Mouse (Mus musculus): Measurements from ENCODE around the gene Ap2a1. TPM values are rescaled to one million over a fixed set of nuclear protein-coding genes. Genes with fewer than 3 reads are reported as not detected.

The Ap2a1 gene
- total RNA-seq, 2 experiments from 2014 or later: 288 to 294 TPM

DNA sequence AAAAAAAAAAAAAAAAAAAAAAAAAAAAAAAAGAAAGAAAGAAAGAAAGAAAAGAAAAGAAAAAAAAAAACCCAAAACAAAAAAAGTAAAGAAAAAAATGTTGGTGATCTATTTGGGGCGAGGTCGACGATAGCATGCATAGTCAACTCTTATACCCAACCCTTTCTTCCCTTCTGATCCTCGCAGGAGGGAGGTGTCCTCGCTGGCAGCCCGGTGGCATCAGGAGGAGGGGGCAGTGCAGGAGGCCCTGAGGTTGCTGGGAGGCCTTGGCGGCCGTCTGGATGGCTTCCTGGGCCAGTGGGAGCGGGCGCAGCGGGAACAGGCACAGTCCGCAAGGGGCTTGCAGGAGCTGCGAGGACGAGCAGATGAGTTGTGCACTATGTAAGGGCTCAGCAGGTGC lies 24.3 kb upstream of the Ap2a1 start:
- no peak for DNase-seq (ENCODE audit: low spot score in 2 of 2)

DNA sequence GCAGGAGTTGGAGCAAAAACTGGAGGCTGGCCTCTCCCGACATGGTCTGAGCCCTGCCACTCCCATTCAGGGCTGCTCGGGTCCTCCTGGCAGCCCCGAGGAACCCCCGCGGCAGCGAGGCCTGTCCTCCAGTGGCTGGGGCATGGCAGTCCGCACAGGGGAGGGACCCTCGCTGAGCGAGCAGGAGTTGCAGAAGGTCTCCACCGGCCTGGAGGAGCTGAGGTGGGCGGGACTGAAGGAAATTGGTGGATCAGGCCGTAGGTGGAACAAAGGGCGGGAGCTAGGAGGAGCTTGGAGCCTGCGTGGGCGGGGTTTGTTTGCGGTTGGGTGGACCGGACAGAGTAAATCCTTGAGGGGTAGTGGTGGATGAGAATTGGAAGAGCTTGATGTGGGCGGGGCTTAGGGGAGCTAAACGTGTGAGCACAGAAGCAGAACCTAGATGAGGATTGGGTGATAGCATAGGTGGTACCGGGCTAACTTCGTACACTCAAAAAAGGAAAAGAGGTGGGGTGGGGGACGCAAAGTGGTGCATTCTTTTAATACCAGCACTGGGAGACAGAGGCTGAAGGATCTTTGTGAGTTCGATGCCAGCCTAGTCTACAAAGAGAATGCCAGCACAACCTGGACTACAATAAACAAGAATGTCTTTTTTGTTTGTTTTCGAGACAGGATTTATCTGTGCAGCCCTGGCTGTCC lies 23.5 kb upstream of the Ap2a1 start:
- DNase-seq (ENCODE audit: low spot score in 2 of 2): peak; percentile 66 to 83

DNA sequence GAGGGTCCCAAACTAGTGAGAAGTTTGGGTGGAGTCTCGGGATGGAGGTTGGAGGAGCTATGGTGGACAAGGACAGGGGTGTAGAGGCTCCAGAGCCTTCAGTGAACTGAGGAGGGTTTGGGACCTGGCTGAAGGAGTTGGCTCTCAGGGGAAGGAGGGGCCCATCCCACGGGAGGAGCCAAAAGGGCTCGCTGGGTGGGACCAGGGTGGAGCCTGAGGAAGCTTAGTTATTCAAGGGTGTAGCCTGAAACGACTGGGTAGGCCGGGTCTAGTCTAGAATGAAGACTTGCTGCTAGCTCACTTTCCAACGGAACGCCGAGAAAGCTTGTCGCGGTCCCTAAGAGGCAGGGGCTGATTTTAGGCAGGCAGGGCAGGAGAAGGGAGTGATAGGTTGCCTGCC lies 22.7 kb upstream of the Ap2a1 start:
- DNase-seq (ENCODE audit: low spot score in 2 of 2): no peak

DNA sequence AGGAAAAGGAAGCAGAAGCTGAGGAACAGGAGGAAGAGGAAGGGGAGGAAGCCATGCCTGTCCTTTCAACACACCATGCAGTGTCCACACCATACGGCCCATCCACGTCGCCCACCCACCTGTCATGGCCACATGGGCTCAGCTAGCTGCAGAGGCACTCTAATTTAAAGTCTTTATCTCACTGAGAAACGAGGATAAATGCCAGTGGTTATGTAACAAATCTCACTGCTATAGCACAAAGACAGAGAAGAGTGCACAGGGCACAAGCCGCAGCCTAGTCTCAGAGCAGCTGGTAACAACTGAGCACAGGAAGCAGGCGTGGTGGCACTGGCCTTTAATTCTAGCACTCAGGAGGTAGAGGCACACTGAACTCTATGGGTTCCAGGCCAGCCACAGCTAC lies 20.6 kb upstream of the Ap2a1 start:
- peak in 1 of 2 experiments; percentile 44 for DNase-seq (ENCODE audit: low spot score in 2 of 2)

DNA sequence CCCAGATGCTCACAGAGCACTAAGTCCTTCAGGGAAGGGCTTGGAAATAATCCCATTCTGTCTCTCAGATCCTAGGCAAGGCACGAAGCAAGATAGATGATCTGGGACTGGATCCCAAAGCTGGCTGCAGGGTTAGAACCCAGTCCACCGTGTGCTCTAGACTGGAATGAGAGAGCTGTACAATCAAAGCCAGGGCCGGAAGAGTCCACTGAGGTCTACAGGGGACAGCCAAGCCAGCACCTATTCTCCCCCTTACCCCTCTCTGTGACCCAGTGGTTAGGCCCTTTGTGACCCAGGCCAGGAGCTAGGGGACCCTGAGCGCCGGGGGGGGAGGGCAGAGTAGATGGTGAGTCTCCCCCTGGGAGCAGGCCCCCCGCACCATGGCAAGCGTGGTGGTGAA lies 13.6 kb upstream of the Ap2a1 start, which contains the start of gene Tsks:
TSS of gene Tsks (plus strand) at position 301 of the 400 bp plus-strand sequence.
- DNase-seq (ENCODE audit: low spot score in 2 of 2): no peak

DNA sequence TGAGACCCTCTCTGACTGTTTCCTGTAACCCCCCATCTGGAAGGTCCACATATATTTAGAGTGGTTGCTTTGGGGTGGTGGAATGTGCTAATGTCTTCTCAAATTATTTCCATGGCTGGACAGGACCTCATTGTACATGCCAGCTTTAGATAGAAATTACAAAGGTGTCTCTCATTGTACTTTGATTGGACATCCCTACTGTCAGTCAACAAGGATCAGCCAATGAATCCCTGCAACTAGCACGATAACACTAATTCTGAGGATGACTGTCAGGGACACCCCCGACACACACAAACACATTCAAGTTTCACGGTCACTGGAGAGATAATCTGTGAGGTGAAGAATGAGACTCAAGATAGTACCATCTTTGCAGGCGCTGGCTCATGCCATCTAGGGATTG lies 9.4 kb upstream of the Ap2a1 start:
- no peak for DNase-seq (ENCODE audit: low spot score in 2 of 2)

DNA sequence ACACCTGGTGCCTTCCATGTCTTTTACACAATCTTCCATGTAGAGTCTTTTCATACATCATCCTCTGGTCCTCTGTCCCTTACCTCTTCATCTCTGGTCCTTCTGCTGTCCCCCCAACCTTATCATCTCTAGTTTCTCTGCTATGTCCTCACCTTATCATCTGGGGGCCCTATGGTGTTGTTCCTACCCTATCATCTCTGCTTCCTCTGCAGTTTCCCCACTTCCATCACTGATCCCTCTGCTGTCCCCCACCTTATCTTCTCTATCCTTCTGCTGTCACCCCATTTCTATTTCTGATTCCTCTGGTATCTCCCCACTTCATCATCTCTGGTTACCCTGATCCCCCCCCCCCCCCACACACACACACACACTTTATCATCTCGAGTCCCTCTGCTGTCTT lies 726 bp downstream of the Ap2a1 start:
- DNase-seq (ENCODE audit: low spot score in 2 of 2): no peak

DNA sequence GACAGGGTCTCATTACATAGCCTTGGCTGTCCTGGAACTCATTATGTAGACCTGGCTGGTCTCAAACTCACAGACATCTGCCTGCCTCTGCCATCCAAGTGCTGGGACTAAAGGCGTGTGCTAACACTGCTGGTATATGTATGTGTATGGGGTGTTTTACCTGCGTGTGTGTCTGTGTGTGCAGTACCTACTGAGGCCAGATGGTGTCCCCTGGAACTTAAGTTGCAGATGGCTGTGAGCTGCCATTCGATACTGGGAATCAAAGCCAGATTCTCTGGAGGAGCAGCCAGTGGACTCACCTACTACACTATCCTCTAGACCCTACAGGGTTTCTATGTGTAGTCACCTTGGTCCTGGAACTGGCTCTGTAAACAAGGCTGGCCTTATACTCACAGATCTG lies 3.8 kb downstream of the Ap2a1 start:
- DNase-seq (ENCODE audit: low spot score in 2 of 2): no peak

DNA sequence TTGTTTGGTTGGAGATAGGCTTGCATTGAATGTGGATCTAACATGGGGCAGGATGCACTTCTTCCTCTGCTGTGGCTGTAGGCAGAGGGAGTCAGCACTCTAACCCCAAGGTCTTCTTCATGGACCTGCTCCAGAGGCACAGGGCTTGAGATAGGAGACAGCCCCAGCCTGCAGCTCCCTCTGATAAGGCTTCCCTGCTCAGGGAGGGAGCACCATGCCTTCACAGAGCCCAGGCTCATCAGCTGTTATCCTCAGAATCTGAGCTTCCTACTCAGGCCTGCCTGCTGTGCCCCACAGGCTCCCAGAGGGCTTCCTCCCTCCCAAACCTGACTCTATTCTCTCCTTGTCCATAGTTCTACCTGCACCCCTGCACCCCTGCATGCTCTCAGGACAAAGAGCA lies 6.8 kb downstream of the Ap2a1 start:
- no peak for DNase-seq (ENCODE audit: low spot score in 2 of 2)

DNA sequence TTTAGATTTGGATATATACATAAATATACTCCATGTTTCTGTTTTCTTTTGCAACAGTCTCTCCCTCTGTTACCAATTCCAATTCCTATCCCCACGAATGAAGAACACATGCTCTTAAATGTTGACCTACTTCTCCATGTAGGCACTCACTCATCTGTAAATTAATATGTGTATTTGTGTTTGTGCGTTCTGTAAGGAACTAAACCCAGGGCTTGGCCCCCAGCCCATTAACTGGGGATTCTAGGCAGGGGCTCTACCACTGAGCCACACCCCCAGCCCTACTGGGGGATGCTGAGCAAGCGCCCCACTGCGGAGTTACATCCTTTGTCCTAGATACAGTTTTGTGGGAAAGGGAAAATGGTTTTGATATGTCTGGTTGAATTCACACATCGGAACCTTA lies 10.2 kb downstream of the Ap2a1 start:
- DNase-seq (ENCODE audit: low spot score in 2 of 2): no peak

DNA sequence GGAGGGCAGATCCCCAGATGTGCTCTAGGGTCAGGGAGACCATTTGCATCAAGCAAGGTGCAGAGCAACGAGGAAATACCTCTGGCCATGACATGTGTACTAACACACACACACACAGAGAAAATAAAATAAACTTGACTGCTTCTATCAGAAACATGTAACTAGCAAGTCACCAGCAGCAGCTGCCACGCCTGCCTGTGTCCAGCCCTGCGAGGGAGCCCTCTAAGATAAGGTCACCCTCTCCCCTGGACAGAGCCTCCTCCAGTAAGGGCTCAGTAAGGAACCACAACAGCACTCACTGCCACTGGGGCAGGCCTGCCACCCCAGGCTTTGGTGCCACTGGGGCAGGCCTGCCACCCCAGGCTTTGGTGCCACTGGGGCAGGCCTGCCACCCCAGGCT lies 11.1 kb downstream of the Ap2a1 start:
- DNase-seq (ENCODE audit: low spot score in 2 of 2): no peak

DNA sequence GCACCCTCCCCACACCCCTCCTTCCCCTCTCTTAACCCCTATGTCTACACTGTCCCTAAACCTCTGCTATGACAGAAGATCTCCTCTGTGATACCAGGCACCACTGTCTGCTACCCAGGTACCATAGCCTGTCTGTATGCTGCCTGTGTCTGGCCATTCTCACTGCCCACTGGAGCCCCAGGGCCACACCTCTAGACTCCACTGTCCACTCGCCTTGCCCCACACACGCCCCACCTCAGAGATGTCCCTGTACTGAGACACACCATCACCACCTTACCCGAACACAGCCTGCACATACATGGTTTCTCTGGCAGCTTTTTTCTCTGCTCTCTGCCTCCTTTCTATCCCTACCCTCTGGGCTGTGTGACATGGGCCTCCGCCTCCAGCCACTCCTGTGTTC lies 12.4 kb downstream of the Ap2a1 start:
- DNase-seq (ENCODE audit: low spot score in 2 of 2): no peak

DNA sequence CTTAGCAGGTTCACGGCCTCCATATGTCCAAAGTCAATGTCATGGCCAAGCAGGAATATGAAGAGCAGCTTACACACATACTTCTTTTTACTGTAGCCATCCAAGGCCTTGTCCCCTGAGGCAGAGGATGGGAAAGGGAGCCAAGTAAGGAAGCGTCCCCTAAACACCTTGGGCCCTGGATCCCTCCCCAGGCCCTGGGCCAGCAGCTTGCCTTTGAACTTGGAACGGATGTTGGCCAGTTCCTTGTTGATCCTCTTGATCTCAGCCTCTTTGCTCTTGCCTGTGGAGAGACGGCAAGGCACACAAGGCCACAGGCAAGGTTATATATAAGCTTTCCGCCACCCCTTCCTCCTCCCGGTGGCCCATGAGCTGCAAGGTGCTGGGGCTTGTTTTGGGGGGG lies 13.1 kb downstream of the Ap2a1 start:
- DNase-seq (ENCODE audit: low spot score in 2 of 2): no peak

DNA sequence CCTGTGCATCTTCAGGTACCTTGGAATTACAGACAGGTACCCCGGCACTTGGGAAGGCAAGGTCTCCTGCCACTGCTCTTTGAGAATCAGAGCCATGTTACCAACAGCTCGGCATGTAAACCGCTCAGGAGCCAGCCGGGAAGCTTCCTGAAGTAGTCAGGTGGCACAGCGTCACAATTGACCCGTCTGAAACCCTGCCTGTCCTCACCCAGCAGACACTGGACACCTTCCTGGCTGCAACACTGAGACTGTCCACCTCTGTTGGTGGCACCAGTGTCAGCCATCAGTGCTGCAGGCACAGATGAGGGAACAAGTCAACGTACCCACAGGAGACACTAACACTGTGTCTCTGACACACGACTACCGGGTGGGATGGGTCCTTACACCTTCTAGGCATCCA lies 14.0 kb downstream of the Ap2a1 start:
- no peak for DNase-seq (ENCODE audit: low spot score in 2 of 2)

DNA sequence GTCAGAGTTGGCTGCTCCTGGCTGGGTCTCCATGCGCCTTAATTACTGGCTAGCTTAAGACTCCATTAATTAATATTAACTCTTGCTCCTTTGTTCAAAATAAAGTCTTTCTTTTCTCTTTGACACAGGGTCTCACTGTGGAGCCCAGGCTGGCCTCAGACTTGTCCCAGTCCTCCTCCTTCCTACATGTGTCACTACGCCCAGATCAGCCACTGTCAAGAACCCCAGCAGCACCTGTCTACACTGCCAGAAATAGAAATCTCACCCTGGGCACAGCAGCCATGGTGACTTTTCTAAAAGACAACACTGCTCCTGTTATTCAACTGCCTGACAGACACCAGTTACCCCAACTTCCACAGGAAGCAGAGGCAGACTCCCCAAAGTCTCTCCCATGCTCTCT lies 14.9 kb downstream of the Ap2a1 start:
- DNase-seq (ENCODE audit: low spot score in 2 of 2): no peak

DNA sequence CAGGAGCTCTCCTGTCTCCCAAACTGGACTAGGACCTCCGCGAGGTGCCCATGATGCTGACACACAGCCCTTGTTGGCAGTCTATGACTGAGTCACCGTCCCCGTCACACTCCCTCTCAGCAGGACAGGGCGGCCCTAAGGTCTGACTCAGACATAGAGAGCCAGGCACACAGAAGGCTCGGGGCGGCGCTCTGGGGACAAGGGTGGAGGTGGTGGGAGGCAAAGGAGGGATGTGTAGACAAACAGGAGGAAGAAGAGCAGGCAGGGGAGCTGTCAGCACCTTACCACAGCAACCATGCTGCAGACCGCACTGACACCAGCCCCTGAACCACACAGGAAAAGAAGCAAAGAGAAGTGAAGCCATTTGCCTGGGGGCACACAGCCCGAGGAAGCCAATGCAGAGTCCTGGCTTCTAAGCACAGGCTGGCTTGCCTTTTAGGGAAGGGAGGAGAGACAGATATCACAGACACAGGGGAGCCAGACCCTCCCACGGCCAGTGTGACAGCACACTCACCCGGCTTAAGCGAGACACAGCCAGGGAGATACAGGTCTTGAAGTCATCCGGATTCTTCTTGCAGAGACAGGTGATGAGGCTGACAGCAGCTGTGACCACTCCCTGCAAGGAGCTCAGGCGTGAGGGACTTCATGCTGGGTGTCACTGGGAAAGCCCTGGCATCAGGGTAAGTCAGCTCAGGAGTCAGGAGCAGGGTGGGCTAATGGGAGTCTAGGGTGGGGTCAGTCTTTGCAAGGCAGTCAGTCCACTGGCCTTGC lies 20.4 kb downstream of the Ap2a1 start:
- no peak for DNase-seq (ENCODE audit: low spot score in 2 of 2)

DNA sequence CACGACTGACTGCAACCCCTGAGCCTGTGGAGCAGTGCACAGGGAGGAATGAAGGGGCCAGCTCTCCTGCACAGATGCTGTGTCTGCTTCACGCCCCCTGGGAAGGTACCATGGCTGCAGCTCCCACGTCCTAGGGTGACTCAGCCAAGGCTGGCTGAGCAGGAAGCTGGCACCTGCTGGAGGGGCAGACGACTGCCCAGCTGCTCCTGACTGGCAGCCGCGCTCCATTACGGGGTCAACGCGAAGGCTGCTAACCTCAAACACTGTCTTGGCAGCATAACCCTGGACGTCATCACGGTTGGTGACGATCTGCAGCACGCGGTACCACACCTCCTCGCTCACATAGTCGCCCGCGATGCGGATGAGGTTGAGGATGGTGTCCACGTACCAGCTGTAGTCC lies 23.9 kb downstream of the Ap2a1 start:
- DNase-seq (ENCODE audit: low spot score in 2 of 2): no peak

DNA sequence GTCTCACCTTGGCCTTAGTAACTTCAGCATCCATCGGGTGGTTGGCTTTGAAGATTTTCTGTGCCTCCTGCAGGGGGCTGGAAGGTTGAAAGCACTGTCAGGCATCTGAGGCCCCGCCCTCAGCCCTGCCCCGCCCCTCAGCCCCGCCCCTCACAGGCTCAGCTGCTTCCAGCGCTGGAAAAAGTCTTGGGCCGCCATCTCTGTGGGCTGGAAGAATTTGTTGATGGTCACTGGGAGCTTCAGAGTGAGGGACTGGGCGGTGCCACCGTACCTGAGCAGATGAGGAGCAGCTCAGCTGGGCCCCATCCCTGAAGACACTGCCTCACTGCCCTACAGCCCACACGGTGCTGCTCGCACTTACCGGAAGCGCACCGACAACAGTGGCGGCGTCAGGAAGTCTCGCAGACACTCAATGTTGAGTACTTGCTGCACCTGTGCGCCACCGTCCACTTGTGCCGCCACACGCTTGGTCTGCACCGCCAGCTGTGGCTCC lies 28.0 kb downstream of the Ap2a1 start:
- no peak for DNase-seq (ENCODE audit: low spot score in 2 of 2)

DNA sequence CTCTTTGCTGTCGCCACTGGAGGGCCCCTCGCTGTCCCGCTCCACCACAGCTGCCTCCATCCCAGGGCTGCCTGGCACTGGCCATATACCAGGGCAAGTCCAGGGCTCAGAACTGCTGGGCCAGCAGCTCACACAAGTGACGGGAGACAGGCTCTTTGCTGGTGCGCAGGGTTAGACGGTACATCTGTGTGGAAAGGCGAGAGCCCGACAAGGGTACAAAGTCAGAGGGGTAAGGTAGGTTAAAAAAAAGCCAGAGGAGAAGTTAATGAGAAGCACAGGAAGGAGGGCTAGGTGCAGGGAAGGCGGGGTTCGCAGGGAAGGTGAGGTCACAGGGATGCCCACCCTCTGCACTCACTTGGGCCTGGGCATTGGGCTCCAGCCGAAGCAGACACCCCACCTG lies 28.7 kb downstream of the Ap2a1 start:
- no peak for DNase-seq (ENCODE audit: low spot score in 2 of 2)

DNA sequence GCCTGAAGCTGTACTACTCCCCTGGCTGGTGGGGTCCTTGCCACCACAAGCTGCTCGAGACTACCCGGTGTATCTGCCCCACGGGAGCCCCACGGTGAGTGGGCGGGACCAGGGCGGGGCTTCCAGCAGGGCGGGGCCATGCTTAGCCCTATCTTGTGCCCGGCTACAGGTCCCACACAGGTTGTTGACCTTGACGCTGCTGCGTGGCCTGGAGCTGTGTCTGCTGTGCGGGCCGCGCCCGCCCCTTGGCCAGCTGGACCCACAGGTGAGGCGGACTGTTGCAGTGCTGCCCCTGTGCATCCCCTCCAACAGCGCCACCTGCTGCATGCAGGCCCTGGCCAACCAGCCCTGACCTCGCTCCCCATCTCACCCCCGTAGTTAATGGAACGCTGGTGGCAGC lies 30.7 kb downstream of the Ap2a1 start:
- DNase-seq (ENCODE audit: low spot score in 2 of 2): no peak

DNA sequence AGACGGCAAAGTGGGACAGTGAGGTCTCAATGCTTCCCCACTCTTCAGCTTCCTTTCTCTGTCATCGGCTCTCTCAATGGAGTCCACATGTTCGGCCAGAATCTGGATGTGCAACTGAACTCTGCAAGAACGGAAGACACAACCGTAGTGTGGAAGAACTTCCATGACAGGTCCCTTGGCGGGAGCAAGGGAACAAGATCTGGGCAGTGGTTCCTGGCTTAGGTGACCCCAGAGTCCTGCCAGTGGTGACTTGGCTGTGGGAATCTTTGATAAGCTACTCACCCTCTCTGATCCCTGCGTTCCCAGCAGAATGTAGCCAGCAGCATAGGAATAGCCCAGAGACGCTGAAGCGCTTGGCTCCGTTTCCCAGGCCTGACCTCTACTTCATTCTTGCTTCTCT lies 32.8 kb downstream of the Ap2a1 start:
- DNase-seq (ENCODE audit: low spot score in 2 of 2): no peak

DNA sequence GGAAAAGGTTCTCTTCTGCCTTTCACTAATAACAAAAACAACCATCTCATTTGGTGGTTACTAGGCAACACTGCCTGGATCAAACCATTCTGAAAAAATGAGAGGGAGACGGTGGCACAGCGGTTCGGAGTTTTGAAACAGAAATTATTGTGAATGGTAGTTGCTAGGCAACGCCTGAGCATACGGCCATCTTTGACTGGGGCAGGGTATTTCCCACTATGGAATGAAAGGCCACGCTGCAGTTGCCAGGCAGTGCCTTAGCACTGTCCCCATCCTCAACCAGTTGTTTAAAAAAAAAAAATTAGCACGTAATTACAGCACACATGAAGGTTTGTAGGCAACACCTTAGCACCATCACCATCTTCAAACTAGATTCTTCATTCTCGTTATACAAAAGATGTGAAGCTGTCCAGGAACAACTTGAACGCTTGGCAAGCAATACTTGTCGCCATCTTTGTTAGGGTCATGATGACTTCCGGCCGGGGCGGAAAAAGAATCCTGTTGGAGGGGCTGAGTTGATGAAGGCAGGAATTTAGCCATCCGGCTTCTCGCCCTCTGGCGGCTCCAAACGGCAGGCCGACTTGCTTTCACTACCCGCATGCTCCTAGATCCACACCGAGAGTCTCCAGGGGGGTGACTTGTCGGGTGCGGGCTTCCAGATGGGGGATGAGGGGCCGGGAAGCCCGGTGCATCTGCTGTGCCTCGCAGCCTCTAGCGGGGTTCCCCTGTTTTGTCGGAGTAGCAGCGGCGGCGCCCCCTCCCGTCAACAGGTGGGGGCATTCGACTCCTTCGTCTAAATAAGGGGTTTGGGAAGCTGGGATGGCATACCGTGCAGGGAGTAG lies 33.5 kb downstream of the Ap2a1 start, which contains the start of gene Fuz:
TSS of gene Fuz (plus strand) at position 487 of the 842 bp plus-strand sequence.
- peak; percentile 91 to 96 for DNase-seq (ENCODE audit: low spot score in 2 of 2)
